Mouse (Mus musculus) brain, embryonic 18.5 days (tissue): ENCODE results near the gene Itgad.
"Not testable (repeated sequence)": the region's sequence is repeated elsewhere in the genome, so short reads cannot be mapped to it uniquely, and the experiment has no call there.

ENCODE experiments used
- DNase-seq: peaks from one replicate; pipeline ENCODE4 v3.0.0-alpha.2; 2012; ENCODE audit warnings: low read depth, low spot score

The Itgad gene

DNA sequence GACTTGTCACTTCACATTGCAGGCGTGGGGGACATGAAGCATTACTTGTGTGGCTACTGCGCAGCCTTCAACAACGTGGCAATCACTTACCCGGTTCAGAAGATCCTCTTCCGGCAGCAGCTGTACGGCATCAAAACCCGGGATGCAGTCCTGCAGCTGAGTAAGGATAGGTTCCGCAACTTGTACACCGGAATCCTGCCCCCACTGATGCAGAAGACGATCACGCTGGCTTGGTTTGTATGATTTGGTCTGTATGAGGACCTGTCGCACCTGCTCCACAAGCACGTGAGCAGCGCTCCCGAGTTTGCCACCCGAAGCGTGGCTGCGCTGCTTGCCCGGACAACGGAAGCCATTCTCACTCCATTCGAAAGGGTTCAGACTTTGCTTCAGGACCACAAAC, at the start of gene Itgad:
TSS of gene Itgad (plus strand) at position 301 of the 400 bp plus-strand sequence.
- DNase-seq = no peak

DNA sequence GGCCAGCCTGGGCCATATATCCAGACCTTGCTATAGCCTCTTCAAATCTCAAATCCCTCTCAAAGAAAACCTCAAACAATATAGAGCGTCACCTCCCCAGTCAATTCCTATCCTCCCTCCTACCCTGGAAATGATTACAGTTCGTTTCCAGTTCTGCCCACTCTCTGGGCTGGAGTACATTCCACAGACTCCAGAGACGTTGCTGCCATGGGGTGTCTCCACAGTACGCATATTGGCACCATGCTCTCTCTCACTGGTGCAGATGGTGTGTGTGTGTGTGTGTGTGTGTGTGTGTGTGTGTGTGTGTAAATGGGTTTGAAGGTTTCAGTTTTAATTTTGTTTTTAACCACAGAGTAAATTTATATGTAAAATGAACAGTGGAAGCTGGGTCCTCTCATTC, 48.9 kb upstream of the Itgad start:
- DNase-seq = peak; percentile 12

DNA sequence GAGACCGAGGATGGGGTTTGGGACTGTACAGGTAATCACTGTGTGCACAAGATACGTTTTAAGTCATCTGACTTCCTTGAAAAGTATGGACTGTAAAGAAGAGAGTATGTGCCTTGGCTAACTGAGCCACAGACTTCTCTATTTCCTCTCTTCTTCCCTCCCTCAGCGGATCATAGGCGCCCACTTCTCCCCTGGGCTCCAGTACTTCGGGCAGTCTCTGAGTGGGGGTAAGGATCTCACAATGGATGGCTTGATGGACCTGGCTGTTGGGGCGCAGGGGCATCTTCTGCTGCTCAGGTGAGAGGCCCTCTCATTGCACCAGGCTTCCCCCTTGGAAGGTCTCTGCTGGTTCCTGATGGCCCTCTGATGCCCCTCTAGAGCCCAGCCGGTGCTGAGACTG, 46.7 kb upstream of the Itgad start:
- DNase-seq = no peak

DNA sequence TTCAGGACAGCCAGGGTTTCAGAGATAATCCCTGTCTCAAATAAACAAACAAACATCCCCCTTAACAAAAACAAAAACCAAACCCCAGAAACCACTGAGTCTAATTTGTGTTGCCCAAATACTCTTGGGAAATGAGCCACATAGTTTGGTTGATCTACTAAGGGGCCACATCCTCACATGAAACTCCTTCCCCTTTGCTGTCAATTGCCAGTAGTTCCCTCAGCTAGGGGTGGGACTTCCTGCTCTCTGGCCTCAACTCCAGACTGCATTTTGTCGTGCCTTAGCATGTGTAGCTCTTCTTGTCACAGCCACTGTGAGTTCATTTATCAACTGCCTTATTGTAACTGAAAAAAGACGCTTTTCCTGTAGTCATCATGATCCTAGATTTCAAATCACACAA, 43.9 kb upstream of the Itgad start:
- no peak for DNase-seq

DNA sequence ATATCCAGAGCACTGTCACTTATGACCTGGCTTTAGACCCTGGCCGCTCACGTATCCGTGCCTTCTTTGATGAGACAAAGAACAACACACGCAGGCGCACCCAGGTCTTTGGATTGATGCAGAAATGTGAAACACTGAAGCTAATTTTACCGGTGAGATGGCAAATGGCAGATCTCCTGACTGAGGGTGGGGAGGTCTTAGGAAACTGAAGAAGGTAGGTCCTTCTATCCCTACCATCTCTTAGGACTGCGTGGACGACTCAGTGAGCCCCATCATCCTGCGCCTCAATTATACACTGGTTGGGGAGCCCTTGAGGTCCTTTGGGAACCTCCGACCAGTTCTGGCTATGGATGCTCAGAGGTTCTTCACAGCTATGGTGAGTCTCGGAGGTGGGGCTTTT, 42.0 kb upstream of the Itgad start:
- no peak for DNase-seq

DNA sequence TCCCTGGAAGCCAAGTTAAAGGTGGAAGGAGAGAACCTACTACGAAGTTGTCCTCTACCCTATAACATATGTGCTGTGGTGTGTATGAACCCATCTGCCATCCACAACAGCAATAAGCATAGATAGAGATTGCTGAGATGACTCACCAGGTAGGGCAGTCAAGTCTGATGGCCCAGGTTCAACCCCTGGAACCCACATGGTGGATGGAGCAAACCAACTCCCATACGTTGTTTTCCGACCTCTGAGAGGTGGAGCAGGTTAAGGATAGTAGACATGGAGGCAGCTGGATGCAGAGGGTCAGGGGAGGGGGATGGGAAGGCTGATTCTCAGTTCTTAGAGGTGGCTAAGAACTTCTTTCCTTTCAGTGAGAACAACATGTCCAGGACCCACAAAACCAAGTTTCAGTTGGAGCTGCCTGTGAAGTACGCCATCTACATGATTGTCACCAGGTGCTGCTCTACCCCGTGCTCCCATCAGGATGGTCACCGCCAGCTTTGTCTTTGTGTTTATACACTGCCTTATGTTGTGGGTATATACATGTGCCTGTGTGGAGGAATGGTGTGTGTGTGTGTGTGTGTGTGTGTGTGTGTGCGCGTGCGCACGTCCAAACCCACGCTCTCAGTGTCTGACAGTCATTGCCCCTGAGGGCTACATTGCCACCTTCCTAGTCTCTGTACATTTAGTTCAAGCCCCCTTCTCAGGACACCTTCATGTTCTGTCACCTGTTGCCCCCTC, 39.6 kb upstream of the Itgad start:
- DNase-seq = no peak

DNA sequence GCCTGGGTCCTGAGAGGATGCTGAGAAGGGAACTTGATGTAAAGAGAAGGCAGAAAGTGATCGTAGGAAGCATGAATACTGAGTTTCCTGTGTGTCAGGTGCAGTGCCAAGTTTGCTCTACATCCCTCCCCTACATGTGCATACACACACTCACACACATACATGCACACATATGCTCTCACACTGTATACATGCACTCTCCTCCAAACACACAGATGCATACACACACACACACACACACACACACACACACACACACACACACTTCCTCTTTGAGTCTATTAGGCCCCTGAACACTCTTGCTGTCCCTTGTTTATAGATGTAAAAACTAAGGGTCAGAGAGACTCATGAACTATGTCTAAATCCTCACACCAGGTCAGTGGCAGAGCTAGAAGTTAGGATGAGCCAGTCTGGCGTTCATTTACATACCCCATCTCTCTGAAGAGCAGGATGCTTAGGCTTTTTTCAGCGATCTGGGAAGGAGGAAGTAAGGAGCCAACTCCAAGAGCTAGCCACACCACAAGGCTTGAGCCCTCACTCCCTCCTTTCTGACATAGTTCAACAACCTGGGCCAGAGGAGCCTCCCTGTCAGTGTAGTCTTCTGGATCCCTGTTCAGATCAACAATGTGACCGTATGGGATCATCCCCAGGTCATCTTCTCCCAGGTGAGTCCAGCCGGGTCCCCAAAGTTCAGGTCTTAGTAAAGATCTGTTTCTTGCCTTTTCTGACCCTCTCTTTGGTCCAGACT, 38.8 kb upstream of the Itgad start:
- no peak for DNase-seq

DNA sequence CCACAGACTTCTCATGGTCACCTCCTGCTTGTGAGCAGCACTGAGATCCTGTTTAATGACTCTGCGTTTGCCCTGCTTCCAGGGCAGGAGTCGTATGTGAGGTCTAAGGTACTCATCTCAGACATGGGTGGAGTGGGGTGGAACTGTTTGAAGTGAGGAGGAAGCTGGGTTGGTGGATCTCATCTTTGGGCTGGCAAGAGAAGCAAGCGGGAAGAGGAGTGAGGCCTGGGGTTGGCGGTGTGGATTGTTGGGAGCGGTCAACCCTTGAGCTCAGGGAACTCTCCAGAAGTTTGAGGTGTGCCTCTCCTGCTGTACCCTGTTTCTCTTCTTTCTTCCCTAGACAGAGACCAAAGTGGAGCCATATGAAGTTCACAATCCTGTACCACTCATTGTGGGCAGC, 37.8 kb upstream of the Itgad start:
- no peak for DNase-seq

DNA sequence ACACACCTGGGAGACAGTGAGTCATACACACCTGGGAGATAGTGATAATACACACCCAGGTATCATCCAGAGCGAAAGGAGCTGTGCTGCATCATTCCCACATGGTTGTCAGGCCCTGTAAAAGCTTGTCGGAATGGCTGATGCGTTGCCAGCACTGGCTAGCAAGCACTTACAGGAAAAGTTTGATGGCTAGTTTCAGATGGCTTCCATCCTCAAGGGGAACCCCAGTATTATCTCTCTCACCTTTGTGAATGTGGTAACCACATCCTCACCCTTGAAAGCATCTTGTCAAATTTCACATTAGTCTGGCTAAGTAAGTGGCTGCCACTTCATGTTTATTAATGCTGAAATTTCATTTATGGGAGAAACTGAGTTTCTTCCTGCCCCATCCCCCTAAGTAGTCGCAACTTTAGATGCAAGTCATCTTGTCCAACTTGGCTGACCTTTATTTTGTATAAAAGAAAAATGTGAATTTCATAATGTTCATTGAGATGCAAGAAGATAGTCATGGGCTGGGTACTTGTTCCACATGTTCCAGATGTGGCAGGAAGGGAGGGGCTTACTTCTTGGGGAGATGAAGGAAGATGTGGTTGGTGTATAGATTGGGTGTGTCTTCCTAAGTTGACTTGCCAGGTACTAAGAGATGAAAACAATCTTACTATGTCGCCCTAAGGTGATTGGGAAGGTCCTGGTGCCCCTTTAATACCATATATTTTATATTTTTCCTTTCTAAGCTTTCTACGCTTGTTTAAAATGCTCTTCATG, 34.3 kb upstream of the Itgad start:
- no peak for DNase-seq

DNA sequence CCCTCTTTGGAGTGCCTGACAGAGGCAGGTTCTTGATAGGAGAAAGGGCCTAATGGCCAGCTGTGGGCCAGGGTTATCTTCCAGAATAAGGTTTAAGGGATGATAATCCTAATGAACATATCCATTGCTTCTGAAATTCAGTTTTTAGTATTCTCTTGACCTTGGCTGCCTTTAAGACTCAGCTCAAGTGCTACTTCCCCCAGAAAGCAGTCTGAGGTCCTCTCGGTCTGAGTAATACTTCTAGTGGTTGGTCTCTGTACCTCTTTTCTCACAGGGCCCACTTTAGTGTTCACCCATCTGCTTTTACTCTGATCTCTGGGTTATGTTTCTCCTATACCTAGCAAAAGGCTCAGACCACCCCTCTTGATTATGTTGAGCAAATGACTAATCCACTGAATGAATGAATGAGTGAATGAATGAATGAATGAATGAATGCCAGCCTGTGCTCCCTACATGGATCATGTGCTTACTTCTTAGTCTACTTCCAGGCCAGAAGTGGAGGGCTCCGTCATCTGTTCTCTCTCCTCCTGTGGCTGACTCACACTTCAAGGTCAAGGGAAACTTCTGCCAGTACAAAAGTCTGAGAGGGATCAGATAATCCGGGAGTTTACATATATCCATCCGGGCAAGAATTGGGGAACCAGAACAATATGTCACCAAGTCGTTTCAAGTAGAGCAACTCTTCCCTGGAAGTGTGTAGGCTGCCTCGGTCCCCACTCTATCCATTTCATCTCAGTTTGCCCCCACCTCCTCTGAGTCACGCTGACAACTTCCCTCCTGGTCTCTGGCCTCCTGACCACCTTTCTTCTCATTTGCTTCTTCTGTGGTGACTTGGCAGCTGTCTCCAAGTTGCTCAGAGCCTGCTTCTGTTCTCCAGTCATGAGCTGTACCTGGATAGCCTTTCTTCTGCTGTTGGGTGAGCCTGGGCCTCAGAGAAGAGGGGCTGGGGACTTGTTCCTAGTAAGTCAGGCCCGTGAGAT, 25.1 kb upstream of the Itgad start, which contains the start of gene Itgax:
TSS of gene Itgax (plus strand) at position 807 of the 980 bp plus-strand sequence.
- DNase-seq = no peak

DNA sequence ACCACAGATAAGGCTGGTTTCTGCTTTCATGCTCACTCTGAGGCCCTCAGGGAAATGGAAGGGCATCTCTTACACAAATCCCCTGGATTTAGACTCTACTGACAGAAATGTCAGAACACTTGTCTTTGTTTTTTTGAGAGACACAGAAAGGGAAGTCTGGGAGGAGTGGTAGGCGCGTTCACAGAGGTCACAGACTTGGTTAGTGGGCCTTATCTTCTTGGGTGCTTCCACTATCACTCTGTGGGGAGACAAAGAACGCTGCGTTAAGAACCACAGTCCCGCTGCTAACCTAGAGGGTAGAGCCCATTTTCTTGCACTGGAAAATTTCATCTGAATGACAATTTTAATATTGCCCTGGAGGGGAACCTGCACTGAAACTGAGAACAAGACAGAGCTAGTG, 22.0 kb upstream of the Itgad start:
- DNase-seq = no peak

DNA sequence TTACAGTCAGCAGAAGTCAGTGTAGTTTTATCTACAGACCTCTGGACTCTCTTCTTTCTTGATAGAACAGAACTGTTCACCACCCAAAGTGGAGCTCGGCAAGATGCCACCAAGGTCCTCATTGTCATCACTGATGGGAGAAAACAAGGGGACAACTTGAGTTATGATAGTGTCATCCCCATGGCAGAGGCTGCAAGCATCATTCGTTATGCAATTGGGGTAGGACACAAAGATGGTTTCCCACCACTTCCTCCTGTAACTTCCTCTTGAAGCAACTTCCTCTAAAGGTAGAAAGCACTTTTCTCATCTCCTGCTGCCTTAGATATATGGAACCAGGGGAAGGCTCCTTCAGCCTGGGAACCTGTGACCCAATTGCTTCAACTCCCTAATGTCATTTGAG, 20.6 kb upstream of the Itgad start:
- no peak for DNase-seq

DNA sequence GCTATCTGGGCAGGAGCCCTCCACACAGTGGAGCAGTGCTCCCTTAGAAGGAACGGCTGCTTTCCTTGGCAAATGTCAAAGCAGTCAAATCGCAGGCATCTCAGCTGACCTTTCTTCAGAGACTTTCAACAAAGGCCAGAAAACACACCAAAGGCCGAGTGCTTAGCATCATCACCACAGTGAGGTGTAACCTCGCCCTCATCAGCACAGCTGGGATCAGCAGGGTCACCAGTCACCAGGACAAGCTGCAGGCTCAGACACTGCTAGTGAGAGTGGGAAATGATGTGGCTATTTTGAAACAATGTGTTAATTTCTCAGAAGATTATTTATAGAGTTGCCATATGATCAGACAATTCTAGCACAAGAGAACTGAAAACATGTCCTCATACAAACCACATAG, 17.2 kb upstream of the Itgad start:
- no peak for DNase-seq

DNA sequence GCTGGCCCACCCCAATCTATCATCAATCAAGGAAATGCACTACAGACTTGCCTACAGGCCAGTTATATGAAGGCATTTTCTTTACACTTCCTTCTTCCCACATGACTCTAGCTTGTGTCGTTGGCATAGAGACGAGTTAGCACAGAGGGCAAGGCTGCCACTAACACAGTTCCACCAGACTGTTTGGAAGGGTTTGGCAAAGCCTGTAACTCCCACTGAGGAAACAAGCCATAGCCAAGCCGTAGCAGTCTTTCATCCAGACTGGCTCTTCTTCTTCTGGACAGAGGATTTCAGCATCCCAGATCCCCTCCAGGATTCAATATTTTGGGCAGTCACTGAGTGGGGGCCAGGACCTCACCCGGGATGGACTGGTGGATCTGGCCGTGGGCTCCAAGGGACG, 14.6 kb upstream of the Itgad start:
- no peak for DNase-seq

DNA sequence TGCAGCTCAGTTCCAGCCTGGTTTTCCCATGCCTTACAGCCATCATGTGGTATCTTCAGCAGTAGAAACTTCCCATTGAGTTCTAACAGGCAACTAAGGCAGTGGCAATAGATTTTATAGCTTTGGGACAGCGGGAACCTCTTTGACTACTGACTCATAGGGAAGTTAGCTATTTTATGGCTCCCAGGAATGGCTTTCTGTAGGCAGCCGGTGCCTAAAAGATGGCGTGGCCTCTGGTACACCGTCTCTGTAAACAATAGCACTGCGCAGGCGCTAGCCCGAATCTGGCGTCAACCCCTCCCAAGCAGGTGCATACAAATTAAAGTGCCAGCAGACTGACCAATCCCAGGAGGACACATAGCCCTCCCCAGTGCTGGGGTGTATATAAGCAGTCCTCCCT, 3.2 kb upstream of the Itgad start:
- no peak for DNase-seq

DNA sequence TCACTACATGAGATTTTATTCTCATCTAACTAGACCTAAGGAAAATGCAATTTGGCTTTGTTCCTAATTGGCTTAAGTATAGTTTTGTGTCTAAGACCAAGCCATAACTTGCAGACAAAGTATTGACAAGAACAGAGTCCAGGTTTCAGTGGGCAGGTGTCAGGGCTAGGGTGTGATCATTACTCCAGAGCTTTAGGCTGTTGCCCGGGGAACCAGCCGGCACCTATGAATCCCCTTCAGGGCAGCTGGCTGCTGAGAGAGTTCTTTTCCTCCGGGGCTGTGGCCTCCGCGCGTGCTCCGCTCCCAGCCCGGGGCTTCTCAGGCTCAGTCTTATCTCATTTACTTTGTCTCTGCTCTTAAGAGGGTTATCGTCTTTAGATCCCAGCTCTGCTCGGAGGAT, 748 bp downstream of the Itgad start:
- no peak for DNase-seq

DNA sequence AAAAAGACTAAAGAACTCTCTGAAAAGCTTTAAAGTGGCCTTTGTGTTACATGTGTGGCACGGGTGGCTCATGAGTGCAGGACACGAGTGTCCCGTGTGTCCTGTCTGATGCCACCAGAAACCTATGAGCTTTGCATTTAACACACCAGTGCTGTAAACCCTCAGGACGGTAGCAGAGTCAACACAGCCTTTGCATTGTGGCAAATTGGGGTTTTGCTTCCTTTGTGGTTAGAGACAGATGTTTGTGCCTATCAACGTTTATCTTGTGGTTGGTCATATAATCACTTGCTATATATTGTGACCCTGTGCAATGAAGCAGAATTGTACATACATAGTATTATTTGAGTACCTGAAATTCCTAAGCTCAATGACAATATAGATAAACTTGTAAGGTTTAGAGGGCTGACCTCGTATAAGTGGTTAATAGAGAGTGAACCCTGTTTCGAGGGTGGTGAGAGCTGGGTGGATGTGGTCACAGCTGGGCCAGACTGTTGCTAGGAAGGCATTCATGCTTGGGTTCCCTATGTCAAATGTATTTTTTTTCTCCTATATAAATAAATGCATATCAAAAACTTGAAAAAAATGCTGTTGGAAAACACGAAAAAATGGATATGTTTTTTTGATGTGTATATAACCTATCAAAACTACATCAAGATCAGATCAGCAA, 4.6 kb downstream of the Itgad start:
- DNase-seq = not testable (repeated sequence)

DNA sequence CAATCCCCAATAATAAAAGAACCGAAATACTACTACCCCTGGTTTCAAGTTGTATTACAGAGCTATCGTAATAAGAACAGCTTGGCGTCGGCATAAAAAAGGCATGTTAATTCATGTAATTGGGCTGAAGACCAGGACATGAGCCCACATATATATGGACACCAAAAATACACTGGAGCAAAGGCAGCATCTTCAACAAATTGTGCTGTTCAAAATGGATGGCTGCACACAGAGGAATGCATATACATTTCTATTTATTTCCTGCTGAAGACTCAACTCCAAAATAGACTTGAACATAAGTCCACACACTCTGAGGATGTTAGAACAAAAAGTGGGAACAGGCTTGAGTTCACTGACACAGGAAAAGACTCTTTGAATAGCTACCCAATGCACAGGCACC, 9.8 kb downstream of the Itgad start:
- no peak for DNase-seq

DNA sequence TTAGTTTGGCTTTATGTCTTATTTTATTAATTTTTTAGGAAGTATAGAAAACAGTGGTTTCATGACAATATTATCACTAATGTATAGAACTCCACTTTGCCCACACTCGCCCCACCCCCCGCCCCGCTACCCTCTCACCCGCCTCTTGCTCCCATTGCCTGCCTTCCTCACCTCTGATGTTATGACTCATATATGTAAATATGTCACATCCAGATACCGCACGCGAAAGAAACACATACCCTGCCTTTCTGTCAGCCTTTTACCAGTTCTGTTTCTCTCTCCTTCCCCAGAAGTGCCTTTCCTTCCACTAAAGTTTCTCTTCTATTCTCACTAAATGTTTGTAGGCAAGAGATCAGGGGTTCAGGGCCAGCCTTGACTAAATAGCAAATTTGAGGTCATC, 12.2 kb downstream of the Itgad start:
- no peak for DNase-seq

DNA sequence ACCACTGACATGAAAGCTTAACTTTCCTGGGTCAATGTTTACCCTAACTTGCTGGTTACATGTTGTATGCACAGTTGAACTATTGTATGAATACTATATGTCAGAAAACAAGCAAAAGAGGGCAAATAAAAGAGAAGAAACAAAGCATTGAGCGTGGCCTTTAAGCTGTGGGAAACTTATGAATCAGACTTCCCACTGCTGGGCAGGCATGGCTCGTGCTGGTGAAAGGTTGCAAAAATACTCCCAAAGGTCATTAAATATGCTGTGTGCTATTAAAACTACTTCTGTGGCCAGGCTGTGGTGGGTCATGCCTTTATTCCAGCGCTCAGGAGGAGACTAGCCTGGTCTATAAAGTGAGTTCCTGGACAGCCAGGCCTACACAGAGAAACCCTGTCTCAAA, 15.8 kb downstream of the Itgad start:
- DNase-seq = no peak

DNA sequence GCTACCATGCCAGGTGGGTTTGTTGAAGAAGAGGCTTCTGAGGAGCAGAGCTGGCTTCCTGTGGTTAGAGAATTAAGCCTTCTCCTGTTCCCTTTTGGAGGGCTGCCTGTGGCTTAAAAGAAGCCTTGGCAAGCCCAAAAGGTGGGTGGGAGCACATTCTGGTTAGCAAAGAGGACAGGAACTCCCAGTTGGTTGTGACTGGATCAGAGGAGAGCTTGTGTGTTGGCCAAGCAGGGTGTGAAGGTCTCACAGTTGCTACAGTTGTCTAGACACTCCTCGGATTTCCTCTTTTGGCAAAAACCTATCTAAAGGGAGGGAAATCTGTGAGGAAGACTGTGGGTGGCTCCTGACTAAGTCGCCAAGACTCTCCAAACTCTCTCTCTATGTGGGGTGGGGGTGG, 24.2 kb downstream of the Itgad start:
- DNase-seq = no peak
